Mouse (Mus musculus) 3T3-L1 (cell line): ENCODE data around the gene Arhgef19.
A peak's percentile ranks its signal among the peaks of the same experiment; 100 is the strongest.

Experiments used
- DNase-seq: peaks from one replicate; pipeline ENCODE4 v3.0.0-alpha.2; 2015; ENCODE audit warnings: low read depth, low spot score

Gene Arhgef19

GRCm38 (mm10) chr4:141265979-141266637, 26.8 kb downstream of the Arhgef19 start:
- no peak for DNase-seq

- no peak for DNase-seq
Measured at GRCm38 (mm10) chr4:141267250-141267649, 28.0 kb downstream of the Arhgef19 start.

GRCm38 (mm10) chr4:141267837-141268236, 28.5 kb downstream of the Arhgef19 start:
- DNase-seq: peak; percentile 71

GRCm38 (mm10) chr4:141268350-141268749, 29.1 kb downstream of the Arhgef19 start:
- no peak for DNase-seq

- DNase-seq: no peak
Measured at GRCm38 (mm10) chr4:141269080-141269479, 29.8 kb downstream of the Arhgef19 start.

- no peak for DNase-seq
Measured at GRCm38 (mm10) chr4:141270201-141270940, 31.1 kb downstream of the Arhgef19 start.

GRCm38 (mm10) chr4:141271228-141271627, 31.9 kb downstream of the Arhgef19 start:
- no peak for DNase-seq

- DNase-seq: no peak
Measured at GRCm38 (mm10) chr4:141271721-141272120, 32.4 kb downstream of the Arhgef19 start.

- DNase-seq: peak; percentile 84
Measured at GRCm38 (mm10) chr4:141272878-141273277, 33.6 kb downstream of the Arhgef19 start.

GRCm38 (mm10) chr4:141273296-141273695, 34.0 kb downstream of the Arhgef19 start:
- peak; percentile 94 for DNase-seq

- peak; percentile 87 for DNase-seq
Measured at GRCm38 (mm10) chr4:141274485-141275341, 35.4 kb downstream of the Arhgef19 start.

- DNase-seq: no peak
Measured at GRCm38 (mm10) chr4:141277157-141277556, 37.9 kb downstream of the Arhgef19 start.

- peak; percentile 98 for DNase-seq
Measured at GRCm38 (mm10) chr4:141278154-141278553, 38.9 kb downstream of the Arhgef19 start.

- DNase-seq: no peak
Measured at GRCm38 (mm10) chr4:141279327-141279726, 40.0 kb downstream of the Arhgef19 start.

GRCm38 (mm10) chr4:141279783-141280182, 40.5 kb downstream of the Arhgef19 start:
- DNase-seq: no peak

- DNase-seq: no peak
Measured at GRCm38 (mm10) chr4:141280471-141280870, 41.2 kb downstream of the Arhgef19 start.

- peak; percentile 76 for DNase-seq
Measured at GRCm38 (mm10) chr4:141281153-141281552, 41.9 kb downstream of the Arhgef19 start.

GRCm38 (mm10) chr4:141281578-141281977, 42.3 kb downstream of the Arhgef19 start:
- no peak for DNase-seq

GRCm38 (mm10) chr4:141282087-141282486, 42.8 kb downstream of the Arhgef19 start:
- DNase-seq: no peak

GRCm38 (mm10) chr4:141282623-141283022, 43.3 kb downstream of the Arhgef19 start:
- DNase-seq: no peak

- no peak for DNase-seq
Measured at GRCm38 (mm10) chr4:141283176-141283878, 44.0 kb downstream of the Arhgef19 start.
